Mouse (Mus musculus) stomach, embryonic 16.5 days (tissue): ENCODE measurements at regions not wholly inside any gene's neighbourhood (a gene's known extent, or its start where the extent isn't known, plus 50 kb on each side); places are given as distances from the start of the nearest gene placed in this dataset.
A peak's percentile ranks its signal among the peaks of the same experiment; 100 is the strongest.

Experiments
- ATAC-seq: fragments of 200-750 bp; cut with Nextera tagmentation; 2 replicates; pipeline ENCODE4 v1.8.0; 2017; ENCODE audit warnings: moderate number of reproducible peaks, moderate TSS enrichment; ENCODE audit not compliant: insufficient read depth, low FRiP score
- H3K27ac ChIP-seq: fragments of 300-500 bp; sonication (generic); 2 replicates; pipeline ENCODE4 v1.5.1; 2014; ENCODE audit warnings: low read length
- H3K27me3 ChIP-seq: fragments of 300-500 bp; sonication (generic); 2 replicates; pipeline ENCODE4 v1.6.1; 2014; ENCODE audit warnings: low read length, control low read depth, mixed read lengths; ENCODE audit not compliant: control insufficient read depth, insufficient read depth
- H3K36me3 ChIP-seq: fragments of 300-500 bp; sonication (generic); 2 replicates; pipeline ENCODE4 v1.6.1; 2014; ENCODE audit warnings: low read length; ENCODE audit not compliant: control insufficient read depth, insufficient read depth
- H3K4me1 ChIP-seq: fragments of 300-500 bp; sonication (generic); 2 replicates; pipeline ENCODE4 v1.6.1; 2014; ENCODE audit warnings: low read length, control low read depth, mixed read lengths; ENCODE audit not compliant: control insufficient read depth, insufficient read depth
- H3K4me2 ChIP-seq: fragments of 300-500 bp; sonication (generic); 2 replicates; pipeline ENCODE4 v1.6.1; 2014; ENCODE audit warnings: low read depth, low read length, mixed read lengths
- H3K4me3 ChIP-seq: fragments of 300-500 bp; sonication (generic); replicated peaks from 2 replicates; pipeline ENCODE4 v1.5.1; 2014; ENCODE audit warnings: mild to moderate bottlenecking, low read length
- H3K9ac ChIP-seq: fragments of 300-500 bp; sonication (generic); 2 replicates; pipeline ENCODE4 v1.6.1; 2014; ENCODE audit warnings: low read length
- H3K9me3 ChIP-seq: fragments of 300-500 bp; sonication (generic); replicated peaks from 2 replicates; pipeline ENCODE4 v1.6.1; 2016; ENCODE audit warnings: low read length, control low read depth; ENCODE audit not compliant: control insufficient read depth
- WGBS: fragments of 180-500 bp; shearing (Covaris S2); extraction: QIAGEN DNeasy Blood & Tissue Kit; methylation state at CpG from one replicate; pipeline ENCODE4 v1.1.7; 2014; 5-methylcytosine and 5-hydroxymethylcytosine counted together

- H3K9me3 ChIP-seq: no peaks in the 10 kb centered on the region
- H3K4me2 ChIP-seq: no peak overlapping the region
- no peak overlapping the region for H3K9ac ChIP-seq
- WGBS: 67% methylated on average over 2 of the region's 2 CpGs
- peaks cover 6% of the 10 kb centered on the region for H3K4me1 ChIP-seq
- H3K4me3 ChIP-seq: no peak overlapping the region
- no peak for ATAC-seq
- H3K36me3 ChIP-seq: no peaks in the 10 kb centered on the region
- no peak overlapping the region for H3K27ac ChIP-seq
- no peaks in the 10 kb centered on the region for H3K27me3 ChIP-seq
Measured at GRCm38 (mm10) chr3:83538898-83539297, 227.2 kb upstream of the Sfrp2 start.

GRCm38 (mm10) chr3:83540997-83541932 lies 224.9 kb upstream of the Sfrp2 start:
- Histone ChIP-seq H3K4me2 (no peak overlapping the region), H3K36me3 (no peaks in the 10 kb centered on the region), H3K9me3 (no peaks in the 10 kb centered on the region), H3K9ac (no peak overlapping the region), H3K27me3 (no peaks in the 10 kb centered on the region), H3K4me1 (peaks cover 6% of the 10 kb centered on the region), H3K27ac (no peak overlapping the region; the same call in 1 of the 2 replicates), H3K4me3 (no peak overlapping the region)
- WGBS: 53% methylated on average over 11 of the region's 11 CpGs
- ATAC-seq: peak; percentile 72

GRCm38 (mm10) chr3:83552516-83553139 lies 213.5 kb upstream of the Sfrp2 start:
- ATAC-seq: no peak; the same call in 1 of the 2 replicates
- Histone ChIP-seq H3K36me3 (no peaks in the 10 kb centered on the region), H3K27me3 (no peaks in the 10 kb centered on the region), H3K4me3 (no peak overlapping the region), H3K4me1 (no peaks in the 10 kb centered on the region), H3K27ac (peak overlapping the region; percentile 44), H3K9ac (no peak overlapping the region), H3K9me3 (no peaks in the 10 kb centered on the region), H3K4me2 (no peak overlapping the region)
- WGBS: 61% methylated on average over 9 of the region's 9 CpGs

GRCm38 (mm10) chr3:83553858-83554257 lies 212.3 kb upstream of the Sfrp2 start:
- H3K4me3 ChIP-seq: no peak overlapping the region
- no peak overlapping the region for H3K4me2 ChIP-seq
- no peaks in the 10 kb centered on the region for H3K27me3 ChIP-seq
- WGBS: 53% methylated on average over 11 of the region's 11 CpGs
- peak overlapping the region; percentile 7; the same call in 1 of the 2 replicates for H3K27ac ChIP-seq
- H3K4me1 ChIP-seq: no peaks in the 10 kb centered on the region
- no peaks in the 10 kb centered on the region for H3K36me3 ChIP-seq
- H3K9me3 ChIP-seq: no peaks in the 10 kb centered on the region
- ATAC-seq: no peak
- H3K9ac ChIP-seq: no peak overlapping the region

- 83% methylated on average over 10 of the region's 10 CpGs for WGBS
- H3K4me1 ChIP-seq: no peaks in the 10 kb centered on the region
- H3K4me3 ChIP-seq: no peak overlapping the region
- no peaks in the 10 kb centered on the region for H3K27me3 ChIP-seq
- no peak overlapping the region for H3K27ac ChIP-seq
- no peak overlapping the region for H3K9ac ChIP-seq
- no peaks in the 10 kb centered on the region for H3K36me3 ChIP-seq
- no peaks in the 10 kb centered on the region for H3K9me3 ChIP-seq
- no peak overlapping the region for H3K4me2 ChIP-seq
- ATAC-seq: no peak
Measured at GRCm38 (mm10) chr3:83556788-83557515, 209.2 kb upstream of the Sfrp2 start.

GRCm38 (mm10) chr3:83562026-83562425 lies 204.1 kb upstream of the Sfrp2 start:
- H3K36me3 ChIP-seq: no peaks in the 10 kb centered on the region
- WGBS: 45% methylated on average over 3 of the region's 3 CpGs
- H3K9ac ChIP-seq: no peak overlapping the region
- ATAC-seq: no peak
- no peaks in the 10 kb centered on the region for H3K9me3 ChIP-seq
- H3K4me3 ChIP-seq: no peak overlapping the region
- H3K27ac ChIP-seq: no peak overlapping the region
- H3K4me2 ChIP-seq: no peak overlapping the region
- no peaks in the 10 kb centered on the region for H3K4me1 ChIP-seq
- no peaks in the 10 kb centered on the region for H3K27me3 ChIP-seq

- no peaks in the 10 kb centered on the region for H3K9me3 ChIP-seq
- H3K9ac ChIP-seq: no peak overlapping the region
- no peak overlapping the region for H3K27ac ChIP-seq
- H3K27me3 ChIP-seq: no peaks in the 10 kb centered on the region
- no peak overlapping the region for H3K4me3 ChIP-seq
- WGBS: 91% methylated on average over 4 of the region's 4 CpGs
- no peaks in the 10 kb centered on the region for H3K4me1 ChIP-seq
- H3K36me3 ChIP-seq: no peaks in the 10 kb centered on the region
- H3K4me2 ChIP-seq: no peak overlapping the region
- ATAC-seq: no peak
Measured at GRCm38 (mm10) chr3:83575526-83575925, 190.6 kb upstream of the Sfrp2 start.

GRCm38 (mm10) chr3:83576155-83576554 lies 190.0 kb upstream of the Sfrp2 start:
- no peak overlapping the region for H3K27ac ChIP-seq
- no peaks in the 10 kb centered on the region for H3K4me1 ChIP-seq
- H3K27me3 ChIP-seq: no peaks in the 10 kb centered on the region
- H3K4me2 ChIP-seq: no peak overlapping the region
- H3K4me3 ChIP-seq: no peak overlapping the region
- H3K9me3 ChIP-seq: no peaks in the 10 kb centered on the region
- ATAC-seq: no peak
- WGBS: 89% methylated on average over 2 of the region's 2 CpGs
- no peak overlapping the region for H3K9ac ChIP-seq
- no peaks in the 10 kb centered on the region for H3K36me3 ChIP-seq

GRCm38 (mm10) chr3:83580766-83581165 lies 185.4 kb upstream of the Sfrp2 start:
- Histone ChIP-seq H3K4me3 (no peak overlapping the region), H3K4me2 (no peak overlapping the region), H3K4me1 (no peaks in the 10 kb centered on the region), H3K27me3 (no peaks in the 10 kb centered on the region), H3K27ac (no peak overlapping the region), H3K36me3 (no peaks in the 10 kb centered on the region), H3K9ac (no peak overlapping the region), H3K9me3 (no peaks in the 10 kb centered on the region)
- 77% methylated on average over 4 of the region's 4 CpGs for WGBS
- ATAC-seq: no peak
